Mouse (Mus musculus): ENCODE measurements around the gene Spag9.

Spag9 gene

GRCm38 (mm10) chr11:93995720-93996305 lies at the start of gene Spag9:
Spag9 (plus strand) TSS chr11:93996091.
- peak; percentile 87 to 92 for DNase-seq (ENCODE audit: low spot score in 2 of 2)

- no peak for DNase-seq (ENCODE audit: low spot score in 2 of 2)
Measured at GRCm38 (mm10) chr11:93948887-93949567, 46.9 kb upstream of the Spag9 start.

DNA sequence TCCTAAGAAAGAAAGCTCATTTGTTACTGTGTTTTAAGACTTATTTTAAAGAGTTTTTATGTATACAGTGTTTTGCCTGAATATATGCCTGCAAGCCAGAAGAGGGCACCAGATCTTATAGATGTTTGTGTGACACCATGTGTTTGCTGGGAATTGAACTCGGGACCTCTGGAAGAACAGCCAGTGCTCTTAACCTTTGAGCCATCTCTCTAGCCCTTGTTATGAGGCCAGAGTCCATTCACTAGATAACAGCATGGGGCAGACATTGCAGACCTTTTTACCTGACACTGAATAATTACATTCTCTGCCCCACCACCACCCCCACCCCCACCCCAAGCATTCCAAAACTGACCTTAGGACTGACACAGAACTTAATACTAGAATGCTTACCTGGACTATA lies 45.8 kb upstream of the Spag9 start:
- no peak for DNase-seq (ENCODE audit: low spot score in 2 of 2)

DNA sequence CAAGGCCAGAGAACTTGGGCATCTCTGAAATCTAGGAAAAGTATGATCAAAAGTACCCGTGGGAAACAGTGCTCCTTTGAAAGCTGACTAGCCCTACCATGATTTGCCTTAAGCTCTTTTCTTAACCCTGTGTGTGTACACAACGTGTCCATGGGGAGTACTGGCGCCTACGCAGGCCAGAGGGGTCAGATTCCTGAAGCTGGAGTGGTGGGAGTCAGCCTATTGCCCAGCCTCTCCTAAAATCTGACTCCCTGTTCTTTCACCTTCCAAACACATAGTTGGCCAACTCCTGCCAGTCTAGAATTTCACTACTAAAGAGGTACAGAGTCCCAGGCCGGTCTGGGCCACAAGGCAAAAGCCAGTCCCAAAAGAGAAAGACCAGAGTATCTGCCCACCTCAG lies 43.5 kb upstream of the Spag9 start:
- DNase-seq (ENCODE audit: low spot score in 2 of 2) = no peak

GRCm38 (mm10) chr11:93954738-93955255 lies 41.1 kb upstream of the Spag9 start:
- DNase-seq (ENCODE audit: low spot score in 2 of 2) = no peak

GRCm38 (mm10) chr11:93955256-93956150 lies 40.4 kb upstream of the Spag9 start:
- peak; percentile 82 to 89 for DNase-seq (ENCODE audit: low spot score in 2 of 2)

GRCm38 (mm10) chr11:93956159-93956558 lies 39.7 kb upstream of the Spag9 start, which contains the start of gene Nme2:
Nme2 (minus strand) TSS chr11:93956259.
- no peak for DNase-seq (ENCODE audit: low spot score in 2 of 2)

DNA sequence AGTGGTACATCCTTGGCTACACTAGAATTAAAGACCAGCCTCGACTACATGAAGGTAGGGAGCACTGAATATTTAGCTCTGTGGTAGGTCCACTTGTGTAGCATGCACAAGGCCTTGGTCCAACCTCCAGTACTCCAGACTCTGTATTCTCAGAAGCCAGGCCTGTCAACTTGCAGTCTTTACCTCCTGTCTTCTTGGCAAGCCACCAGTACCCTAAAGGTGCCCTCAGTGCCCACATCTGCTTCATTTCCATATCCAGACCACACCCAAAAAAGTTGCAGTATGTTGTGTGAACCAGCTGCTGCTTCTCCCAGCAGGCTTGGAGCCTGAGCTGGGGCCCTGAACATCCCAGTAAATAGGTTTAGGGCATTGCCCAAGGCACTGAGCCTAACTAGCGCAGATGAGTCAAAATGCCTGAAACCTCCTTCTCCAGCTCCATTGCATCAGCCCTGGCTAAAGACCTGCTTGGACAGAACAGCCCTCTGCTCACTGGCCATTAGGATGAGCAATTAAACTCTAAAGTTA lies 38.8 kb upstream of the Spag9 start:
- no peak for DNase-seq (ENCODE audit: low spot score in 2 of 2)

DNA sequence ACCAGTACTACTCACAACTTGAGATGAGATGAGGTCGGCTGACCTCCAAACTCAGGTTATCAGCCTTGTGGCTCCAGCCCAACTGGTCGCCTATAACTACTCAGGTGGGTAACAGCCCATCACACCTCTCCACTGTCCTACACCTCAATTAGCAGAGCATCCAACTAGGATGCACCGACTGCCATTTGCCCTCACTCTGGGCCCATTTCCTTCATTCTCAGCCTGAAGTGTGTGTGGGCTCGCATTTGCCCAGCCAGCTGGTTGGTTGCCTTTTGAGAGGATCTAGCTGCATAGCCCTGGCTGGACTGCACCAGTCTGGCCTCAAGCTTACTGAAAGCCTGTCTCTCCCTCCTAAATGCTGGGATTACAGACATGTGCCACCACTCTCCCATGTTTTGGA lies 38.1 kb upstream of the Spag9 start:
- DNase-seq (ENCODE audit: low spot score in 2 of 2) = no peak

GRCm38 (mm10) chr11:93961482-93961881 lies 34.4 kb upstream of the Spag9 start:
- DNase-seq (ENCODE audit: low spot score in 2 of 2) = no peak

DNA sequence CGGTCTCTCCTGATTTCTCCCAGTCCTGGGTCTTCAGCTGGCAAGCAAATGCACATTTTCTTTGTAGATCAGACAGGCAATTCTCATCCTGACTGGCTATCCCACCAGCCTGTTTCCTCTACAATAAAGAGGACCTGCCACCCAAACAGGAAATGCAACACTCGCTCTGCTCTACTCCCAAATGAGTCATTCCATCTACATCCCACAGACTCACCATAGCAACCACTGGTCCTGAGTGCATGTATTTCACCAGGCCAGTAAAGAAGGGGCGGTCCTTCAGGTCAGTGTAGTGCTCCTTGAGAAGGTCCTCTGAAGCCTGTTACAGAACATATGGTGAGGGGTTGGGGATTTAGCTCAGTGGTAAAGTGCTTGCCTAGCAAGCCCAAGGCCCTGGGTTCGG lies 32.9 kb upstream of the Spag9 start:
- DNase-seq (ENCODE audit: low spot score in 2 of 2) = no peak

DNA sequence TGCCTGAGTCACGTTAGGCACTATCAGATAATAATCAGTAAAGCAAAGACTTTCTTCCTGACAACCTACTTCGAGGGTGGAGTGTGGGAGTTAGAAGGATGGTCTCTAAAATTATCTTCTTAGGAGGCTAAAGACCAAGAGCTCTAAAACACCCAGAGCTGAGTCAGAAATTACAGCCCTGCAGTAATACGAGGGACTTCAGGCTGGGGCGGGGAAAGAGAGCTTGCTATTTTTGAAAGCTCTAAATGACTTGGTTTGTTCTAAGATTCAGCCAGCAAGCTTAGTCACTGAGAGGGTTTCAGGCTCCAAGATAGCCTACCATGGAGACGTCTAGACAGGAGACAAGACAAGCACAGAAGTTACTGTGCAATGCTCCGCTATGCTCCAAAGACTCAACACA lies 30.5 kb upstream of the Spag9 start:
- no peak for DNase-seq (ENCODE audit: low spot score in 2 of 2)

DNA sequence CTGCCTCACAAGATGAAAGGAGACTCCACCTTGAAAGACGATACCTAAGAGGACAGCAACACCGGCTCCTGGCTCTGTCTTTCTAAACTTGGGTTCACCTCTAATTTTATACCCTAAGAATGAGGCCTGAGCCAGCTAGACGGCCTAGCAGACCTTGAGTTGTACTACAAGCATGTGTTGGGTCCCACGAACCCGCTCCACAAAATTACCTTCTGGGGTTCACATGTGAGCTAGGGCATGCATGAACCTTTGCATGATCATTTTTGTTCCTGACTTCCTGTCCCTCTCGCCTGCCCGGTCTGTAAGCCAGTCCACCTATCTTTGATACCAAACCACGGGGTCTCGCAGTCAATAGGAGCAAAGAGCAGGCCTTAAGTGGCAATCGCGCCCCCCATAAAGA lies 28.5 kb upstream of the Spag9 start:
- no peak for DNase-seq (ENCODE audit: low spot score in 2 of 2)

DNA sequence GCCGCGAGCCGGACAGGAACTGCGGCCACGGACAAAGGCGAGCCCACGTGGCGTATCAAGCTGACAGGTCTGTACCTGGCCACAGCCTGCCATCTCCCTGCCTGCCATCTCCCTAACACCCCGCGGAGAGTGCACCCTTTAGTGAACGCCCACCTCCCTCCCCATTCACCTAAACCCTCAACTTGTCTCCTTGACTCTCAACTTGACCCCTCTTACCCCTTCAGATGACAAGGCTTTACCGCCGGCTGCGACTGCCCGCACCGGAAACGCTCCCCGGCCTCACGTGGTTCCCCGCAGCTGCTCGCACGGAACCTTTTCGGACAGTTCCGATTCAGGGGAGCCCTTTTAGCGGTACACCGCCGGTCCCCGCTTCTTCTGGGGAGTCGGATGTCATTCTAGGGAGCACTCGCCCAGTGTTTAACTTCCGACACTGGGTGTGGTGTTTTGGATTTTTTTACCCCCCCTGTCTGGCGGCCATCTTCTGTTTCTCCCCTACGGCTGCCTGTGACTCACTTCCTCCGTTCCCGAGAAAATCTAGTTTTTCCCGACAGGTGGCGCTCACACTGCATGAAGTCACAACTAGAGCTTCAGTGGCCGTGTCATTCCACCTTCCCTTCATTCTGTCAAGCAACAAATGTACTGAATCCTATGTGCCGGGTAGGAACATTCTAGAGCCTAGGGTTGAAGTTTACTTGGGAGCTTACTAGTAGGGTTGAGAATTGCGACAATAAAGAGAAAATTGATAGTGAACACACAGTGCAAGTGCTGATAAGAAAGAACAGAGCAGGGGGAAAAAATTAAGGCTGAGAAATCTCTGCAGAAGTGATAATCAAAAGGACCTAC lies 27.7 kb upstream of the Spag9 start, which contains the start of the genes Gm20390 and Nme1:
Gene Gm20390 (minus strand): TSS at position 289 of the 843 bp plus-strand sequence.
Gene Nme1 (minus strand): TSS at position 517 of the 843 bp plus-strand sequence.
- DNase-seq (ENCODE audit: low spot score in 2 of 2) = peak; percentile 94 to 96

DNA sequence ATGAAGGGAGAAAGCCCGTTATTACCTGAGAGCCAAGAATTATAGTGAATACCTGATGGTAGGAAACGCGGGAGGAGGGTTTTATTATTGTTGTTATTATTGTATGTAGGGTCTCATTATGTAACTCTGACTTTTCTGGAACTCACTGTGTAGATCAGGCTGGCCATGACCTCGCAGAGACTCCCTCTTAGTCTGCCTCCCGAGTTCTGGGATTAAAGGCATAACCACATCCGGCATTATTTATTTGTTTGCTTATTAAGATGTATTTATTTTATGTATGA lies 27.1 kb upstream of the Spag9 start:
- no peak for DNase-seq (ENCODE audit: low spot score in 2 of 2)

DNA sequence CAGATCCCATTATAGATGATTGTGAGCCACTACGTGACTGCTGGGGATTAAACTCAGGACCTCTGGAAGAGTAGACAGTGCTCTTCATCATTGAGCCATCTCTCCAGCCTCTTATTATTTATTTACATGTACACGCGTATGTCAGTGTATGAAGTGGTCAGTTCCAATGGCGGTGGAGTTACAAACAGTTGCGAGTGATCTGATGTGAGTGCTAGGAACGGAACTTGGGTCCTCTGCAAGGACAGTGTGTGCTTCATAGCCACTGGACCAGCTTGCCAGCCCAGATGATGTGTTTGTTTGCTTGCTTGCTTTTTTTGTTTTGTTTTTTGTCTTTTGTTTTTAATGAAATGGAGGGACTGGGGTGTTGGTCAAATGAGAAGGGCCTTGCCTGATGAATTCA lies 26.7 kb upstream of the Spag9 start:
- no peak for DNase-seq (ENCODE audit: low spot score in 2 of 2)

DNA sequence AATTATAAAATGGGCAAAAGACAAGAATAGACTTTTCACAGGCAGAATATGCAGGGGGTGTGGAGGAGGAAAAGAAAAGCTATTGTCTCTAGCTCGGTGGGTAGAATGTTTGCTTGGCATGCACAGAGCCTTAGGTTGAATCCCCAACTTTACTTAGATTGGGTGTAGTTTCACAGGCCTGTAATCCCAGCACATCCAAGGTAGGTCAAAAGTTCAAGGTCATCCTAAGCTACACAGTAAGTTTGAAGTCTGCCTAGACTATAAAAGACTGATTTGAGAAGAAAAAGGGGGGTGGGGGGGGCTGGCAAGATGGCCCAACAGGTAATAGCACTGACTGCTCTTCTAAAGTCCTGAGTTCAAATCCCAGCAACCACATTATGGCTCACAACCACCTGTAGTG lies 26.1 kb upstream of the Spag9 start:
- DNase-seq (ENCODE audit: low spot score in 2 of 2) = no peak

- no peak for DNase-seq (ENCODE audit: low spot score in 2 of 2)
Measured at GRCm38 (mm10) chr11:93972951-93973350, 22.9 kb upstream of the Spag9 start.

DNA sequence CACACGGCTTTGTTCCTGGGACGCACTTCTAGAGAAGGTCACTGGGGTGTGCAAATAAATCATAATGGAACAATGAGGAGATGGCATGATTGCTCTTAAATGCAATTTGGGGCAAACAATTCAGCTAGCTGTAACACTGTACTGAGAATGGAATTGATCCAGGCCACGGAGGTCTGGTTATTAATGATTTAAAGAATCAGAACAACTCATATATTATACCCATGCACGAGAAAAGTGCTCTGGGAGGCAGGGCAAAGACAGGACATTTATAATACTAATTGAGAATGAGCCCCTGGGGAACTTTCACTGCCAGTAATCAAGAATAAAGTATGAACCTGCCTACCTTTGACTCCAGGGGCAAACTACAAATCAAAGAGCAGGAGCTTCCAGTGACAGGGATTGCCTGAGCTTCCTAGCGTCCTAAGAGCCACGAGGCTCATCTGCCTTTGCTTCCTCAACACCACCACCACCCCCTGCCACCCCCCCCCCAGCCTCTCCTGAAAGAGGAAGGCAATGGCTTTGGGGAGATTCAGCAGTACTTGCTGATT lies 16.3 kb upstream of the Spag9 start:
- DNase-seq (ENCODE audit: low spot score in 2 of 2) = no peak

DNA sequence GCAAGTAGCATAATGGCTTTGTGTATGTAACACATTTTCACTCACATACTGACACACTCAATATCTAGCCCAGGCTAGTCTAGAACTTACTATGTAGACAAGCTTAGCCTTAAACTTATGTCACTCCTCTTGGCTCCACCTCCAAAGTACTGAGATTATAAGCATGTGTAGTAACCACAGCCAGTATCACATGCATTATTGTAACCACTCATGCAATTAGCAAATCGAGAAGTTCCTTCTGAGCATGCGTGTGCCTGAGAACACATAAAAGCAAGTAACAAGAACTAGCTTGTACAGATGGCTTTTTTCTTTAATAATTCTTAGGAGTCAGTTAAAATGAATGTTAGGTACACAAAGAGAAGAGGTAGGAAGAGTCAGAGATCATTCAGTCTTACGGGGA lies 11.3 kb upstream of the Spag9 start:
- DNase-seq (ENCODE audit: low spot score in 2 of 2) = no peak

GRCm38 (mm10) chr11:93985265-93985664 lies 10.6 kb upstream of the Spag9 start:
- DNase-seq (ENCODE audit: low spot score in 2 of 2) = no peak

Measured in frontal cortex, postnatal 10 days (tissue).